ENCODE assay signal across 8 mouse cellular contexts in genomic region chr11:59458973-59459372, GRCm38 (mm10). TPM values are rescaled to one million over a fixed set of nuclear protein-coding genes. Genes with fewer than 3 reads are reported as not detected.
DNase-seq lines count a peak whose midpoint lies in the region; ATAC-seq and TF ChIP-seq lines count a peak whose summit lies in the region.

No protein-coding gene starts in this region.

- no peaks in the 10 kb centered on the region for H3K4me1 ChIP-seq in liver, postnatal 0 days (ENCODE audit: insufficient read depth)

- no peak for DNase-seq in frontal cortex, postnatal 14 days (ENCODE audit: low spot score in 2 of 2)
- DNase-seq in adrenal gland, postnatal 36 days, result peak; percentile 74 to 76
- peak; percentile 71 to 78 for DNase-seq in heart, postnatal 10 days
- peak; percentile 32 for DNase-seq in liver, postnatal 0 days
- DNase-seq in thymus, postnatal 14 days, result no peak
- DNase-seq in cerebellum, adult 18-20 months, result no peak

- ATAC-seq in frontal cortex, adult (ENCODE audit: low TSS enrichment), result peak; percentile 77
- peak; percentile 80; the same call in 1 of the 2 replicates for ATAC-seq in liver, postnatal 0 days
- ATAC-seq in monocyte, adult 5-6 weeks (replicated peaks; ENCODE audit: insufficient number of reproducible peaks, low FRiP score, low TSS enrichment, poor library complexity, severe bottlenecking), result no peak

- H3K4me2 ChIP-seq in liver, postnatal 0 days (ENCODE audit: low read depth, low read length), result no peak overlapping the region

- no peak for TF ChIP-seq CTCF in liver, postnatal 0 days (IDR thresholded peaks at IDR 0.05; ENCODE audit: low read depth)

- peaks cover 15% of the 10 kb centered on the region for H3K9me3 ChIP-seq in liver, postnatal 0 days (ENCODE audit: low read length)

- intact Hi-C loops in heart, postnatal 10 days (cut with DNase I), result no loop called here

- WGBS in liver, postnatal 0 days (ENCODE audit: insufficient replicate concordance), result 42% methylated on average over 5 of the region's 5 CpGs

- H3K36me3 ChIP-seq in liver, postnatal 0 days (replicated peaks; ENCODE audit: insufficient read depth, low read length), result peaks cover 39% of the 10 kb centered on the region

- no peak overlapping the region for H3K27ac ChIP-seq in liver, postnatal 0 days (ENCODE audit: low read depth)

- no peaks in the 10 kb centered on the region for H3K27me3 ChIP-seq in liver, postnatal 0 days (ENCODE audit: insufficient read depth, low read length)

- no peak overlapping the region for H3K9ac ChIP-seq in liver, postnatal 0 days (replicated peaks)

- TF ChIP-seq EP300 in liver, postnatal 0 days (IDR thresholded peaks at IDR 0.05; ENCODE audit: low read depth), result no peak

- no peak overlapping the region for H3K4me3 ChIP-seq in liver, postnatal 0 days (ENCODE audit: low read depth, low read length)

RNA-seq across cellular contexts. Expression of gene Snap47, which starts 8.0 kb away (rescaled TPM):
- 10 to 100 TPM; 79.3 to 92.5 TPM for total RNA-seq in adrenal gland, postnatal 36 days (2021)
- 10 to 100 TPM; 39.8 to 41.8 TPM for total RNA-seq in heart, postnatal 10 days (2021)
- 32.4 and 33.5 TPM in 2 replicates for polyA plus RNA-seq in liver, postnatal 0 days (2015; fragmentation: Nextera tagmentation; extraction: Ambion mirVana)
- 5.6 to 17.7 TPM (median 6.0 TPM) in 3 replicates for total RNA-seq in monocyte, adult 5-6 weeks (2017)

RNA-seq across cellular contexts. Expression of gene Jmjd4, which starts 9.1 kb away (rescaled TPM):
- 1 to 10 TPM; 9.2 to 9.3 TPM for total RNA-seq in adrenal gland, postnatal 36 days (2021)
- 10 to 100 TPM; 11.5 to 13.3 TPM for total RNA-seq in heart, postnatal 10 days (2021)
- 3.2 and 3.6 TPM in 2 replicates for polyA plus RNA-seq in liver, postnatal 0 days (2015; fragmentation: Nextera tagmentation; extraction: Ambion mirVana)
- total RNA-seq in monocyte, adult 5-6 weeks (2017), result 4.3 to 8.3 TPM (median 5.5 TPM) in 3 replicates

RNA-seq across cellular contexts. Expression of gene Zfp867, which starts 13.3 kb away (rescaled TPM):
- total RNA-seq in adrenal gland, postnatal 36 days (2021), result 1 to 10 TPM; 3.7 to 3.8 TPM
- total RNA-seq in heart, postnatal 10 days (2021), result 1 to 10 TPM; 6.0 to 6.5 TPM
- 1.4 and 1.5 TPM in 2 replicates for polyA plus RNA-seq in liver, postnatal 0 days (2015; fragmentation: Nextera tagmentation; extraction: Ambion mirVana)
- 1.5 to 5.2 TPM (median 1.7 TPM) in 3 replicates for total RNA-seq in monocyte, adult 5-6 weeks (2017)

Comparison
In these comparisons a context has a peak if more than half of its experiments do, and no peak if none do; other contexts are left out.
1. DNase-seq: peak in adrenal gland, postnatal 36 days (2 of 2), heart, postnatal 10 days (2 of 2) and liver, postnatal 0 days (single experiment); none in frontal cortex, postnatal 14 days (0 of 2), thymus, postnatal 14 days (single experiment) and cerebellum, adult 18-20 months (0 of 2).